Mouse (Mus musculus): ENCODE data around the gene Adgrf1.
"Not testable (repeated sequence)": the region's sequence is repeated elsewhere in the genome, so short reads cannot be mapped to it uniquely, and the experiment has no call there.

Gene Adgrf1

DNA sequence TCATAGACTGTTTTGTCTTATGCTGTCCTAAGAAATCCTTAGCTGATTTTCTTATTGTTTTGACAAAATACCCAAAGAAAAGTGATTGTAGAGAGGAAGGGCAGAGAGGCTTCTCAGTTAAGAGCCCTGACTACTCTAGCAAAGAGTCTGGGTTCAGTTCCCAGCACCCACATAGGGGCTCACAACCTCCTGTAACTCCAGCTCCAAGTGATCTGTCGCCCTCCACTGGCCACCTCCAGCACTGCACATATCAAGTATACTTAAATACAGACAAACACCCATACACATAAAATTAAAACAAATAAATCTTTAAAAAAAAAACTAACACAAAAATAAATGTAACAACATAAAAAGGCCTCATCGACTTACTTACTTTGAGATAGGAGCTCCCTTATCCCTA is 3.5 kb upstream of the Adgrf1 start:
- peak in 1 of 2 experiments; percentile 23 for DNase-seq (ENCODE audit: low spot score in 2 of 2)

DNA sequence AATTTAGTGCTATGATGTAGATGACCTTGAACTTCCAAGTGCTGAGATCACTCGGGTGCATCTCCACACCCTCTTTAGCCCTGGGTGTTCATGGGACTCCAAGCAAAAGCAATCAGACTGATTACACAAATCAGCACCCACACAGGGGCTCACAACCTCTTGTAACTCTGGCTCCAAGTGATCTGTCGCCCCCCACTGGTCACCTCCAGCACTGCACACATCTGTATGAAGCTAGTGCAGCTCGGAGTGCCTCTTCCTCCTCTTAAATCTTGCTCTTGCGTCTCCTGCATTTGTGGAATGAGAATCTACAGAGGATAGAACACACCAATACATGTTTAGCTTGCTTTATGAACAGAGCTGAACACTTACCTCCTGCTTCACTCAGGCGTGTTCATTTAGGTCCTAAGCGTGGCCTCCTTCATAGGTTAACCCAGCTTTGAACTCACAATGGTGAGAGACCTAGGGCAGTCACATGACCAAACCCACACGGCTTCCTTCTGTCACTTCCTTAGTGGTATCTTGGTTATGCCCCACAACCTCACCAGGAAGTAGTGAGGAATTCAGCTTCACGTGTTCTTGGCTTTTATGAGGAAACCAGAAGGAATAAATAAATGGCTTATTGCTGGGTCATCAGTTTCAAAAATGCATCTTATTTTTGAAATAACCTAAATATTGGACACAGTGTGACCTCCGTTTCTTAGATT is 2.9 kb upstream of the Adgrf1 start:
- peak in 1 of 2 experiments; percentile 51 for DNase-seq (ENCODE audit: low spot score in 2 of 2)

DNA sequence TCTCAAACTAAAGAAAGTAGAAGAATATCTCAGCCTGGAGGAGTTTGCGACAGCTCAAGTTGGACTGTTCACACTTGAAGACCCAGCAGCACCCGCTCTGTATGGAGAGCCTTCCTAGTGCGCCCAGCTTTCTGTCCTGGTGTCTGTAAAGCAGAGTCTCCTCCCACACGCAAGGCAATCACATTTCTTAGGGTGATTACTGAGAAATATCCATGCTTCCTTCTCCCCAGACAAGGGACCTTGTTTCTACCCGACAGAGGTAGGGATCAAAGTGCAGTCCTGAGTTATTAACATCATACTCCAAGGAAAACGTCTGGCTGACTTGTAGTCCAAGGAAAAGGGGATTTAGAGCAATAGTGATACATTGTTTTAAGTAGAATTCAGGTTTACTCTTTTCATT is 6.1 kb downstream of the Adgrf1 start:
- DNase-seq (ENCODE audit: low spot score in 2 of 2), result no peak

DNA sequence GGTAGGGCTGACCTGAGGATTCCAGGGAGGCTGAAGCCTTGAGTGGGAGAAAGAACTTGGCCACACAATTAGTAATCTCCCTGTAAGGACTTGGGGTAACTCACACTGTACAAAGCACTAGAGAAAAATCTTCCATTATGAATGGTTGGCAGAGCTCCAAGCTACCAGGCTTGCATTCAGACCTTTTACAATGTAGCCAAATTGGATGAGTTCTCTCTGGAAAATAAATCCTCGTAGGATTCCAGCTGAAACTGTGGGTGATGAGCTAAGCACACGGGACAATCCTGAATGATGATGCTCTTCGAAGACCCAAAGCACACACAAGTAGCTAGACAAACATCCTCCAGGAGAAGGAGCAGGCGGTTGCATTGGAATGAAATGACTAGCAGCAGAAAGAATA is 7.1 kb downstream of the Adgrf1 start:
- no peak for DNase-seq (ENCODE audit: low spot score in 2 of 2)

GRCm38 (mm10) chr17:43279671-43280070 is 9.5 kb downstream of the Adgrf1 start:
- no peak for DNase-seq (ENCODE audit: low spot score in 2 of 2)

DNA sequence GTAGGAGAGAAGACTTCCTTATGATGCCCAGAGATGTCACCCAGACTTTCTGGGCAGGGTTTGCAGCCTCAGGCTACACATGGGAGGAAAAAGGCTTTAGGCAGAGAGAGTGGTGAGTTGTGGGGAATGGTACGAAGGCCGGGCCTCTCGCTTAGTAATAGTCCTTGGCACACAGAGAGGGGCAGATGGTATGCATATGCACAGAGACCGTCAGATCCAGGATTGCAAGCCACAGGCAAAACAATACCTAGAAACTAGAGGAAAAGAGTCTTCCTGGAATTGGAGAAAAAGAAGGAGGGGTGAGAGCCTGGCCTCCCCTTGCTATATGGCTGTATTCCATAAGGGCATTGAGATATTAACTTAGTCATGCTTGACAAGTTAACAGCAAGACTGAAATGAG is 12.2 kb downstream of the Adgrf1 start:
- DNase-seq (ENCODE audit: low spot score in 2 of 2), result no peak

DNA sequence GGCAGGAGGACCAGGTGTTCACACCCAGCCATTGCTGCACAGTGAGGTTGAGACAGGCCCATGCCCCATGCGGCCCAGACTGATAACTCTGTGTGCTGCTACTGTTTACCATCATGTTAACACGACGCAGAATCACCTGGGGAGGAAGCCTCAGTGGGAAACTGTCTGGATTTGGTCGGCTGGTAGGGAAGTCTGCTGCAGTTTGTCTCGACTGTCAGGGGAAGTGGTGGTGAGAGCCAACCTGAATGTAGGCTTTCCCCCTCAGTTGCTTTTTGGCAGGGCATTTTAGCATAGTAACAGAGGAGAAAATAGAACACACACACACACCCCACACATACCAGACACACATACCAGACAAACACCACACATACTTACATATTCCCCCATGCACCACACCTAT is 12.7 kb downstream of the Adgrf1 start:
- no peak for DNase-seq (ENCODE audit: low spot score in 2 of 2)

DNA sequence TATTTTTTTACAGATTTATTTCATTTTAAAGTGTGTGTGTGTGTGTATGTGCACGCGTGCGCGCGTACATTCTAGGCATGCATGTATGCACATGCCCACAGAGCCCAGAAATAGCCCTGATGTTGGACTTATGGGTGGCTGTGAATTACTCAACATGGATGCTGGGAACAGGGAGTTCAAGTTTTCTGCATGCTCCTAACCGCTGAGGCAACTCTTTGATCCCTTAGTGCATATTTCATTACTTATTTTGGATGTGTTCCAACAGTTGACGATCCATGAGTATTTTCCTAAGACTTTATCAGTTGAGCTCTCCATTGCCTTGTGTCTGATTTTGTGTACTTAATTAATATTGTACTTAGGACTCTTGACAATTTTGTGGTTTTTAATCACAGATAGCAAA is 29.4 kb downstream of the Adgrf1 start:
- DNase-seq (ENCODE audit: low spot score in 2 of 2), result no peak

DNA sequence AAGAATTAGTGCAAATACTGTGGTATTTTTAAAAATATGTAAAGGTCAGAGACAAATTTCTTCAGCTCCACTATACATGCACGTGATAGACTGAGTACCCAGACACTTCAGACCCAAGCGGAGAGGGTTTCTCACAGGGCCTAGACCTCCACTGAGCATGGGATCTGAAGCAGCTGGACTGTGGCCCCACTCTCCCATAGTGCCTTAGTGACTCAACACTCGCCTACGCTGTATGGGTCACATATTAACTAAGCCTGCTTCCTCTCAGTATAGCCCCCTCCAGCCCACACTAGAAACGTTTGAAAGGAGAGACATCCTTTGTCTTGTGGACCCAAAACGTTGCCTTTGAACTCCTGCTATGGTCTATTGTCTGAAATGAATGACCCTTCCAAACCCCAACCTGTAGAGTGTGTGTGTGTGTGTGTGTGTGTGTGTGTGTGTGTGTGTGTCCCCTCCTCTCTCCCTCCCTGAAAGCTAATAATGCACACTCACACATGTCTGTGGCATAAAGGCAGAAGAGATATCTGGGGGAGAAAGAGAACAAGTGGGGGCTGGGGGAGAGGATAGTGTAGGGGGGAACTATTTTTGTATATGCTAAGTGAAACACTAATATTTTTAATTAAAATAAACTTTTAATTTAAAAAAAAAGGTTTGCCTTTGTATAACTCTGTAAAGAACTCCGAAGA is 56.0 kb downstream of the Adgrf1 start:
- no peak for DNase-seq (ENCODE audit: low spot score in 2 of 2)

- DNase-seq (ENCODE audit: low spot score in 2 of 2), result peak; percentile 20 to 59
Measured at GRCm38 (mm10) chr17:43326726-43327700, 56.9 kb downstream of the Adgrf1 start.

- DNase-seq (ENCODE audit: low spot score in 2 of 2), result peak; percentile 18 to 42
Measured at GRCm38 (mm10) chr17:43327810-43328209, 57.7 kb downstream of the Adgrf1 start.

DNA sequence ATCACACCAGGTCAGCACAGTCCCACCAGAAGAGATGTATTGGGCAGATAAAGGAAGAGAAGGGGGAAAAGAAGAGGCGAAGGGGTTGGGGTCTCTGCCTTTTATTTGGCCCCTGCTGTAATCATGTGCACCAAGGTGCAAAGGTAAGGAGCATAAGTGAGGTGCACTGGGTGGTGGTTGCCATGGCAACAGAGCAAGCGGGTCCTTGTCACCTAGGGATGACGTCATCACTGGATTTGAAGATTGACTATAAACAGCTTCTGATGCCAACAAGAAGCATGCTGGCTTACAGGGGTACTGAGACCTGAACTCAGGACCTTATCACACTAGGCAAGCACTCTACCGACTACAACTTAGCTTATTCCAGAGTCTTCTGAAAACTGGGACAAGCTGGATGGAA is 59.1 kb downstream of the Adgrf1 start:
- DNase-seq (ENCODE audit: low spot score in 2 of 2), result peak in 1 of 2 experiments; percentile 37

GRCm38 (mm10) chr17:43329761-43330183 is 59.6 kb downstream of the Adgrf1 start:
- DNase-seq (ENCODE audit: low spot score in 2 of 2), result peak in 1 of 2 experiments; percentile 60

DNA sequence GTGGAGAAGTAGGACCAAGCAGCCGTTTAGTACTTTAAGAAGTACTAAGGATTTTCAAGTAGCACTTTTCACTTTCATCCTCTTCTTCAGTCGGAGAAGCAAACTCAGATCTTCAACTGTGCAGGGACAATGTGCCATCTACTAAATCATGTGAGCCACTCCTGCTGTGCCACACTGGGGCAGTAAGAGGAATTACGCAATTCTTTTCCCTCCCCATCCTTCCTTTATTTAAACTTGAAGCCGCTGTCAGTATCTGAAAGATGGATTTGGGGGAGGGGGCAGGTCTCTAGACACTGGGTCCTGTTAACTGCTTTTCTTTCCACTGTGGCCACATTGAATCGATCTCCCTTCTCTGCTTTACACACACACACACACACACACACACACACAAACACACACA is 62.6 kb downstream of the Adgrf1 start:
- no peak for DNase-seq (ENCODE audit: low spot score in 2 of 2)

DNA sequence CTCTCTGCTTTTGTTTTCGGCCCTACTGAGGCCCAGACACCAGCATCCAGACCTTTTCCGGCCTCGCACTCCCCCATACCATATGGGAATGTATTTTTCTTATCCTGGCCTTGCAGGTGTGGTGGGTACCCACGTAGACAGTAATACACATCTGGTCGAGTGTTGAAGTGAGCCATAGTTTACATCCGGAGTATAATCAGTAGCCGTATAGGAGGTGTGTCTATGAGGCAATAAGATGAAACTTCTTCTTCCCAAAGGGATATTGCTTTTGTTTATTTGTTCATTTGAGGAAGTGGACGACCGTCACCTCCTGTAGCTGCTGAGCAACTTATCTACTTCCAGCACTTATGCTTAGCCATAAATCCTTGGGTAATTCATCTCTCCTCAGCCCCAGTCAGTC is 63.9 kb downstream of the Adgrf1 start:
- no peak for DNase-seq (ENCODE audit: low spot score in 2 of 2)

DNA sequence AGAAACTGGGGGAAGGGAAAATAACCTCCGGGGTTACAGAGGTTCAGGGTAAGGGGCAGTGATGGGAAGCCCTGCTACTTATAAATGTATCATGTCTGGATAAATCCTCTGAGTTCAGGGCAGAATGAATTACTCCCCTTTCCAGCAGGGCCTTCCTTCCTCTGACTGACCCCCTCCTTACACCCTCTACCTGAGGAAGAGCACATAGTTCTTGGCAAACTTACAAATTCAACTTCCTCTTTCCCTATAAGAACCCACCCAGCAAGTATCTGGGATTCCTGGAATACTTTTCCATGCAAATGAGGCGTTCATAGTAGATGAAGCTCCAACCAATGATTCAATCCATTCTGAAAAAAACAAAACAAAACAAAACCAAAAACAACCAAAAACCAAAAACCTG is 67.5 kb downstream of the Adgrf1 start:
- no peak for DNase-seq (ENCODE audit: low spot score in 2 of 2)

GRCm38 (mm10) chr17:43338279-43338678 is 68.2 kb downstream of the Adgrf1 start:
- no peak for DNase-seq (ENCODE audit: low spot score in 2 of 2)

GRCm38 (mm10) chr17:43346499-43346898 is 76.4 kb downstream of the Adgrf1 start:
- not testable (repeated sequence) for DNase-seq (ENCODE audit: low spot score in 2 of 2)

- DNase-seq (ENCODE audit: low spot score in 2 of 2), result no peak
Measured at GRCm38 (mm10) chr17:43357902-43358539, 87.9 kb downstream of the Adgrf1 start.

- no peak for DNase-seq (ENCODE audit: low spot score in 2 of 2)
Measured at GRCm38 (mm10) chr17:43359826-43360619, 89.9 kb downstream of the Adgrf1 start, which contains the start of gene Adgrf5. TSS of gene Adgrf5 (plus strand) at chr17:43360451.

- DNase-seq (ENCODE audit: low spot score in 2 of 2), result no peak
Measured at GRCm38 (mm10) chr17:43361021-43361420, 90.9 kb downstream of the Adgrf1 start.
